ENCODE assay signal across 10 mouse cellular contexts in the genomic region with DNA sequence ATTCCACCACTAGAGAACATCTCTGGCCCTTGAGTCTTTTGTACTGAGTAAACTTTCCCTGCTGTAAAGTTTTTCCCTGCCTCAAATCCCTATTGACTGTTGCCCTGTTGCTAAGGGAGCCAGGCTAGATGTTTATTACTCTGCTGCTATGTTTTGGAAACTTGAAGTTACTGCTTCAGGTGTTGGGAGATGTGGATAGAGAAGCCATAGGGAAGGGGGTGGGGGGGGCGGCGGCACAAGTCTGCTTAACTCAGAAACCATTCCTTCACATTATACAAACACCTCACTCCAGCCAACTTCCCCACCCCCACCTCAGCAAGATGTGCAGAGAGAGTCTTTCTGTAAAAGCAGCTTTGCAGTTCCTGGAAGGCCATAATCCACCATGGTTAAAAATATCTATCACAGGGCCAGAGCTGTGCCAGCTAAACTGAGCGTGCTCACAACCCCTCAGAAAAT. TPM values are rescaled to one million over a fixed set of nuclear protein-coding genes. Genes with fewer than 3 reads are reported as not detected.
DNase-seq lines count a peak whose midpoint lies in the region; ATAC-seq lines count a peak whose summit lies in the region.
"Had no signal": no experiment of that assay in that cellular context is flagged by ENCODE, and none has a peak within 500 bp of the region (broad histone marks: within the 10 kb centered on the region; RNA-seq: fewer than 3 reads in every experiment).

No protein-coding gene starts in this region.

- peaks cover under 1% of the 10 kb centered on the region; the same call in 1 of the 2 replicates for H3K36me3 ChIP-seq in midbrain, embryonic 15.5 days (replicated peaks)
- peaks cover 24% of the 10 kb centered on the region for H3K36me3 ChIP-seq in midbrain, embryonic 14.5 days (ENCODE audit: control insufficient read depth, insufficient read depth, low read length)
- H3K36me3 ChIP-seq in hindbrain, embryonic 15.5 days = peaks cover 12% of the 10 kb centered on the region
- H3K36me3 ChIP-seq in stomach, embryonic 14.5 days (ENCODE audit: control insufficient read depth, insufficient read depth, low read length) = peaks cover 20% of the 10 kb centered on the region

- no peaks in the 10 kb centered on the region for H3K4me1 ChIP-seq in midbrain, embryonic 15.5 days
- no peaks in the 10 kb centered on the region for H3K4me1 ChIP-seq in midbrain, embryonic 14.5 days (ENCODE audit: control insufficient read depth, insufficient read depth, low read length)
- H3K4me1 ChIP-seq in hindbrain, embryonic 15.5 days (replicated peaks) = peaks cover 11% of the 10 kb centered on the region; the same call in 1 of the 2 replicates
- peaks cover 20% of the 10 kb centered on the region for H3K4me1 ChIP-seq in stomach, embryonic 14.5 days (ENCODE audit: control insufficient read depth, insufficient read depth, low read length)

- no peaks in the 10 kb centered on the region for H3K9me3 ChIP-seq in midbrain, embryonic 15.5 days
- H3K9me3 ChIP-seq in midbrain, embryonic 14.5 days (ENCODE audit: control insufficient read depth, low read length) = no peaks in the 10 kb centered on the region
- no peaks in the 10 kb centered on the region for H3K9me3 ChIP-seq in hindbrain, embryonic 15.5 days
- no peaks in the 10 kb centered on the region for H3K9me3 ChIP-seq in stomach, embryonic 14.5 days (ENCODE audit: control insufficient read depth, low read depth, low read length)
- H3K9me3 ChIP-seq: megakaryocyte, embryonic 14.5 days had no signal

- H3K9ac ChIP-seq in midbrain, embryonic 15.5 days = no peak overlapping the region
- no peak overlapping the region for H3K9ac ChIP-seq in midbrain, embryonic 14.5 days (replicated peaks; ENCODE audit: low read length)
- H3K9ac ChIP-seq in hindbrain, embryonic 15.5 days = no peak overlapping the region
- H3K9ac ChIP-seq in stomach, embryonic 14.5 days (replicated peaks; ENCODE audit: low read depth, low read length) = no peak overlapping the region

- H3K4me3 ChIP-seq in midbrain, embryonic 15.5 days = no peak overlapping the region
- no peak overlapping the region for H3K4me3 ChIP-seq in midbrain, embryonic 14.5 days (replicated peaks; ENCODE audit: low read depth, low read length)
- H3K4me3 ChIP-seq in hindbrain, embryonic 15.5 days = no peak overlapping the region
- H3K4me3 ChIP-seq in stomach, embryonic 14.5 days (ENCODE audit: low read depth, low read length) = no peak overlapping the region
- H3K4me3 ChIP-seq: megakaryocyte, embryonic 14.5 days had no signal

- no peak for ATAC-seq in midbrain, embryonic 15.5 days (replicated peaks)
- ATAC-seq in midbrain, embryonic 14.5 days (ENCODE audit: low FRiP score, low TSS enrichment) = no peak
- no peak for ATAC-seq in hindbrain, embryonic 15.5 days (ENCODE audit: low FRiP score, low read depth)
- ATAC-seq in stomach, embryonic 14.5 days (ENCODE audit: insufficient number of reproducible peaks, insufficient read depth, low FRiP score, low read depth) = no peak

- 0 out of 2 replicates have a peak overlapping the region, but pooled peaks have one; percentile 15 for H3K27ac ChIP-seq in midbrain, embryonic 15.5 days
- no peak overlapping the region for H3K27ac ChIP-seq in midbrain, embryonic 14.5 days (replicated peaks; ENCODE audit: low read depth, low read length)
- H3K27ac ChIP-seq in hindbrain, embryonic 15.5 days (replicated peaks) = peak overlapping the region; percentile 80; the same call in 1 of the 2 replicates
- peak overlapping the region; percentile 88 for H3K27ac ChIP-seq in stomach, embryonic 14.5 days (ENCODE audit: low read length)

- peak; percentile 18 to 22 for DNase-seq in gastrocnemius, adult 8-10 months (ENCODE audit: low spot score in 2 of 2)
- no peak for DNase-seq in gastrocnemius, postnatal 4 days (ENCODE audit: low spot score in 2 of 2)
- no peak for DNase-seq in midbrain, embryonic 14.5 days
- no peak for DNase-seq in adrenal gland, adult 2 months
- DNase-seq in layer of hippocampus, adult 11-12 months (ENCODE audit: low spot score) = no peak

- no peaks in the 10 kb centered on the region for H3K27me3 ChIP-seq in midbrain, embryonic 15.5 days (replicated peaks)
- no peaks in the 10 kb centered on the region for H3K27me3 ChIP-seq in midbrain, embryonic 14.5 days (ENCODE audit: control insufficient read depth, insufficient read depth, low read length)
- no peaks in the 10 kb centered on the region for H3K27me3 ChIP-seq in hindbrain, embryonic 15.5 days
- H3K27me3 ChIP-seq in stomach, embryonic 14.5 days (ENCODE audit: control insufficient read depth, insufficient read depth, low read length) = no peaks in the 10 kb centered on the region

- H3K4me2 ChIP-seq in midbrain, embryonic 15.5 days = no peak overlapping the region
- H3K4me2 ChIP-seq in midbrain, embryonic 14.5 days (ENCODE audit: low read length) = no peak overlapping the region
- H3K4me2 ChIP-seq in hindbrain, embryonic 15.5 days = no peak overlapping the region
- no peak overlapping the region for H3K4me2 ChIP-seq in stomach, embryonic 14.5 days (replicated peaks; ENCODE audit: low read depth, low read length)

- WGBS in midbrain, embryonic 15.5 days = 78% methylated on average over 3 of the region's 3 CpGs
- 75% methylated on average over 3 of the region's 3 CpGs for WGBS in midbrain, embryonic 14.5 days
- WGBS in hindbrain, embryonic 15.5 days = 82% methylated on average over 3 of the region's 3 CpGs
- 43% methylated on average over 3 of the region's 3 CpGs for WGBS in stomach, embryonic 14.5 days

RNA-seq across cellular contexts. Expression of gene Atp5g2, which starts 14.2 kb away (rescaled TPM):
- 10 to 100 TPM; 12.4 to 33.5 (median 21.7) TPM for total RNA-seq in gastrocnemius, adult 8-10 months (2022)
- total RNA-seq in gastrocnemius, postnatal 4 days (2021) = 10 to 100 TPM; 19.0 to 29.5 TPM
- 39.5 and 43.4 TPM in 2 replicates for polyA plus RNA-seq in midbrain, embryonic 15.5 days (2015; fragmentation: Nextera tagmentation; extraction: Ambion mirVana)
- 69.8 and 72.3 TPM in 2 replicates for polyA plus RNA-seq in midbrain, embryonic 14.5 days (2014; fragmentation: Nextera tagmentation; extraction: Ambion mirVana)
- polyA plus RNA-seq in hindbrain, embryonic 15.5 days (2015; fragmentation: Nextera tagmentation; extraction: Ambion mirVana) = 44.4 and 51.0 TPM in 2 replicates
- polyA plus RNA-seq in stomach, embryonic 14.5 days (2014; fragmentation: Nextera tagmentation; extraction: Ambion mirVana) = 86.0 and 99.3 TPM in 2 replicates
- 10 to 100 TPM; 19.5 to 24.2 TPM for total RNA-seq in adrenal gland, adult 2 months (2021)
- polyA plus RNA-seq in adrenal gland, adult 2 months (2012; rRNA removed) = 415 and 492 TPM in 2 replicates

RNA-seq across cellular contexts. Expression of gene Atf7, which starts 32.7 kb away (rescaled TPM):
- total RNA-seq in gastrocnemius, adult 8-10 months (2022) = 10 to 100 TPM; 42.4 to 57.5 (median 51.7) TPM
- 10 to 100 TPM; 85.3 to 97.2 TPM for total RNA-seq in gastrocnemius, postnatal 4 days (2021)
- 15.6 and 20.0 TPM in 2 replicates for polyA plus RNA-seq in midbrain, embryonic 15.5 days (2015; fragmentation: Nextera tagmentation; extraction: Ambion mirVana)
- polyA plus RNA-seq in midbrain, embryonic 14.5 days (2014; fragmentation: Nextera tagmentation; extraction: Ambion mirVana) = 13.0 and 13.2 TPM in 2 replicates
- polyA plus RNA-seq in hindbrain, embryonic 15.5 days (2015; fragmentation: Nextera tagmentation; extraction: Ambion mirVana) = 19.4 and 19.8 TPM in 2 replicates
- 42.7 and 48.9 TPM in 2 replicates for polyA plus RNA-seq in stomach, embryonic 14.5 days (2014; fragmentation: Nextera tagmentation; extraction: Ambion mirVana)
- total RNA-seq in adrenal gland, adult 2 months (2021) = 10 to 100 TPM; 58.5 to 74.4 TPM
- polyA plus RNA-seq in adrenal gland, adult 2 months (2012; rRNA removed) = 44.0 and 64.5 TPM in 2 replicates

RNA-seq across cellular contexts. Expression of gene Gm28047, which starts 33.1 kb away (rescaled TPM):
- total RNA-seq in gastrocnemius, adult 8-10 months (2022) = 1 to 10 TPM in 3 of 4 experiments, not detected in 1; 1.1 to 1.8 (median 1.8) TPM
- total RNA-seq in gastrocnemius, postnatal 4 days (2021) = under 1 TPM in 1 of 2 experiments, not detected in 1; 0.70 TPM
- not detected in 2 replicates for polyA plus RNA-seq in midbrain, embryonic 15.5 days (2015; fragmentation: Nextera tagmentation; extraction: Ambion mirVana)
- not detected in 2 replicates for polyA plus RNA-seq in midbrain, embryonic 14.5 days (2014; fragmentation: Nextera tagmentation; extraction: Ambion mirVana)
- not detected in 2 replicates for polyA plus RNA-seq in hindbrain, embryonic 15.5 days (2015; fragmentation: Nextera tagmentation; extraction: Ambion mirVana)
- polyA plus RNA-seq in stomach, embryonic 14.5 days (2014; fragmentation: Nextera tagmentation; extraction: Ambion mirVana) = not detected in 2 replicates
- 1 to 10 TPM; 1.5 to 3.4 TPM for total RNA-seq in adrenal gland, adult 2 months (2021)
- polyA plus RNA-seq in adrenal gland, adult 2 months (2012; rRNA removed) = 0.10 TPM in 1 of 2 replicates, not detected in the other
- polyA plus RNA-seq: spleen, adult 2 months had no signal

Comparison
In these comparisons a context has a peak if more than half of its experiments do, and no peak if none do; other contexts are left out.
1. DNase-seq: peak in gastrocnemius, adult 8-10 months (2 of 2); none in gastrocnemius, postnatal 4 days (0 of 2), midbrain, embryonic 14.5 days (single experiment), adrenal gland, adult 2 months (single experiment) and layer of hippocampus, adult 11-12 months (single experiment).